Mouse (Mus musculus) cortical plate, adult 2 months (tissue): Measurements from ENCODE around the gene Trim47. TPM values are rescaled to one million over a fixed set of nuclear protein-coding genes. Genes with fewer than 3 reads are reported as not detected.

ENCODE experiments used
- H3K27ac ChIP-seq: fragments of 200-500 bp; 2 replicates; pipeline ENCODE4 v1.5.1; 2012; ENCODE audit warnings: low read length, control low read depth, inconsistent platforms; ENCODE audit not compliant: insufficient read depth
- H3K4me1 ChIP-seq: fragments of 200-500 bp; 2 replicates; pipeline ENCODE4 v1.6.1; 2011; ENCODE audit warnings: low read length; ENCODE audit not compliant: control insufficient read depth, insufficient read depth
- H3K4me3 ChIP-seq: fragments of 200-500 bp; 2 replicates; pipeline ENCODE4 v1.5.1; 2011; ENCODE audit warnings: mild to moderate bottlenecking, low read length, control low read depth; ENCODE audit not compliant: insufficient read depth
- CTCF ChIP-seq: fragments of 200-500 bp; IDR thresholded peaks from 2 replicates; pipeline ENCODE4 v1.5.1; 2011; ENCODE audit warnings: mild to moderate bottlenecking, control low read depth, low read length; ENCODE audit not compliant: insufficient read depth; ENCODE audit errors: extremely low read depth
- POLR2A ChIP-seq: fragments of 200-500 bp; IDR thresholded peaks from 2 replicates; pipeline ENCODE4 v1.6.1; 2011; ENCODE audit warnings: mild to moderate bottlenecking, low read length, control low read depth; ENCODE audit not compliant: insufficient read depth; ENCODE audit errors: extremely low read depth
- polyA plus RNA-seq: library from polyadenylated mRNA; depleted of rRNA; stranded (reverse); fragments of >200 nt; gene quantifications from 2 replicates; pipeline ENCODE4 v1.2.3, GENCODE M21; 2012

Gene Trim47
- polyA plus RNA-seq, 1 experiment: 6.2 TPM

DNA sequence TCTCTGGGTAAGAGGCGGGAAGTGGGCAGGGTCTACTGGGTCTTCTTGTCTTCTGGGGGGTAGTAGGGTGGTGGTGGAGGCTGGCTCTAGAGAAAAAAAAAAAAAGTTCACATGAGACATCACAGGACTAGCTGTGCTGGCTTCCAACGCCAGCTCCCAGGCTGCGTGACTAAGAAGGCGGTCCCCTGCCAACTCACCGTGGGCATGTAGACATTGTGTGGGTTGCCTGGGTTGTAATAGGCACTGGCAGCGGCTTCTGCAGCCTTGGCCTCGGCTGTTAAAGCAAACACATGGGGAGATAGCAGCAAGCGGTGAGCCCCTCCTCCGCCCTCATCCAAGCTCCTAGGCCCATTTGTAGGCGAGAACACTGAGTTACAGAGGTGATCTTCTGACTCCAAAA, 47.5 kb downstream of the Trim47 start:
- Histone ChIP-seq H3K4me3 (no peak overlapping the region), H3K27ac (peak overlapping the region; percentile 53), H3K4me1 (0 out of 2 replicates have a peak, but pooled peaks cover 5% of the 10 kb centered on the region)
- no peak for TF ChIP-seq CTCF
- TF ChIP-seq POLR2A: no peak

DNA sequence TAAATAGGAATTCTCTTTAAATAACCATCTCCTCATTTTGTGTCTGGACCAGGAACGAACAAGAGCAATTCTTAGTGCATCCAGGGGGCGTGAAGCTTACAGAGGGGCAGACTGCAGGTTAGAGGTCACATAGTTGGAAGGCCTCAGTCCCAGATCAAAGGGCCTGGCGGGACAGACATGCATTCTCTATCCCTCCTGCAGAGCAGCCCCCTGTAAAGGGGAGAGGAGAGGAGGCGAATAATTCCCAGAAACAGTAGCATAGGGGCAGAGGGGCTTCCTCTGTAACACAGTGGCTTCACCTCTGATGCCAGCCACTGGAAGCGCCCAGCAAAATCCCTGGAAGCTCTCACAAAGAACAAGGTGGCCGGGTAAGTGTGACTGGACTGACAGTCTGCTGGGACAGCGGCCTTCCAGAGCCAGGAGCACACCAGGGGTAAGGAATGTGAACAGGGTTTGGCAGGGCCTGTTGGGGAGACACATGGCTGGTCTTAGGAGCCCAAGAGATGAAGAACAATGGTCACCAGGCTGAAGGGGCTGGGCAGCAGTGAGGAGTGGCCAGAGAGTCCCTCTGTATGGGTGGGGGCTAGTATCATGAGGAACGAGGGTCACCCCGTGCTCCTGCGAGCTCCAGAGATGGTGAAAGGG, 48.2 kb downstream of the Trim47 start:
- Histone ChIP-seq H3K27ac (peak overlapping the region; percentile 53; the same call in 1 of the 2 replicates), H3K4me3 (no peak overlapping the region), H3K4me1 (0 out of 2 replicates have a peak, but pooled peaks cover 5% of the 10 kb centered on the region)
- TF ChIP-seq CTCF: no peak

GRCm38 (mm10) chr11:116078221-116078620, 48.8 kb downstream of the Trim47 start:
- Histone ChIP-seq H3K27ac (no peak overlapping the region), H3K4me3 (no peak overlapping the region)

DNA sequence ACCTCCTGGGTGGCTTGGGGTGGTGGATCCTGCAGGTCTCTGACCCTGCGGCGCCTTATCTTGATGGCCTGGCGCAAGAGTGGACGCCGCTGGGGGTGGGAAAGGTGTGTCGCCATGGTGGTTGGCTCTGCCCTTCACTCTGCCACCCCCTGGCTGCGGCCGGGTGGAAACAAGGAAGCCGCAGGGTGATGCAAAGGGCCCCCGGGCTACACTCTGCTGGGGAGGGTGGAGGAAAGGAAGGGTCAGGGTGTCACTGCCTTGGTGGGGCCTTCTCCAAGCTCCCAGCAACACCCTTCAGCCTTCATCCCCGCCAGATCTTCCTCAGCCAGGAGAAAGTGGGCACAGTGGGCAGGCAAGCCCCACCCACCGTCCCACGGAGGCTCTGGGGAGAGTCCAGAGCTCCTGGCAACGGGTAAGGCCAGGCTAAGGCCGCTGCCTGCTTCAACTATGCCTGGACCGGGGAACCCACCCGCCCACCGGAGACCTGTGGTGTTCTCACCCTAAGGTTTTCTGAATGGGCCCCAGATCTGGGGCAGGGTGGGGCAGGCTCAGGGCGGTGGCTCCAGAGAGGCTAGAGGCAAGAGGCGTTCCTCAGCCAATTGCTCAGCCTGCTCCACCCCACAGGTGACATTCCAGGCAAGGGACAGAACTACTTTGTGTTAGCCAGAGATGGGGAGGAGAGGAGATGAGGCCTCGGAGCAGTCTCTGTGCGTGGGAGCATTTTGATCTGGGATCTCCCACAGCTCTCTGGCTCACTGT, 49.4 kb downstream of the Trim47 start, which contains the start of gene Unc13d:
Gene Unc13d, minus strand, starts transcription at position 516 of the 759 bp plus-strand sequence.
- Histone ChIP-seq H3K27ac (0 out of 2 replicates have a peak within 1 kb of the TSS, but pooled peaks have one; percentile 53), H3K4me3 (no peak within 1 kb of the TSS), H3K4me1 (0 out of 2 replicates have a peak, but pooled peaks cover 5% of the 10 kb centered on the region)
- TF ChIP-seq CTCF (no peak), POLR2A (no peak)

More at GRCm38 (mm10) chr11:116078221-116078620, 48.8 kb downstream of the Trim47 start:
- TF ChIP-seq POLR2A: no peak
- TF ChIP-seq CTCF: no peak
- H3K4me1 ChIP-seq: 0 out of 2 replicates have a peak, but pooled peaks cover 5% of the 10 kb centered on the region

GRCm38 (mm10) chr11:116076836-116077235, 50.2 kb downstream of the Trim47 start:
- H3K27ac ChIP-seq: no peak overlapping the region
- 0 out of 2 replicates have a peak, but pooled peaks cover 5% of the 10 kb centered on the region for H3K4me1 ChIP-seq
- no peak overlapping the region for H3K4me3 ChIP-seq
- TF ChIP-seq CTCF (no peak), POLR2A (no peak)

DNA sequence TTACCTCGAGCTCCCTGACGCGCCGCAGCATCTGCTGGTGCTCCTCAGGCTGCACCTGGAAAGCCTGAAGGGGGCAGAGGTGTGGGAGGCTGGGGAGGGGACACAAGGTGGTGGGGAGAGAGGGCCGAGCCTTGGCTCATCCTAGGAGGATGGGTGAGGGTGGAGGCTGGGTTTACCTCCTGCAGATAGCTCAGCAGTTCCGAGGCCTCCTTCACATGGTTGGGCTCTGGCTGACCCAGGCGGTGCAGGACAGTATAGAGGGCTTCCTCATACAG, 50.8 kb downstream of the Trim47 start:
- H3K4me3 ChIP-seq: no peak overlapping the region
- 0 out of 2 replicates have a peak, but pooled peaks cover 5% of the 10 kb centered on the region for H3K4me1 ChIP-seq
- TF ChIP-seq CTCF (no peak), POLR2A (no peak)
- no peak overlapping the region for H3K27ac ChIP-seq

DNA sequence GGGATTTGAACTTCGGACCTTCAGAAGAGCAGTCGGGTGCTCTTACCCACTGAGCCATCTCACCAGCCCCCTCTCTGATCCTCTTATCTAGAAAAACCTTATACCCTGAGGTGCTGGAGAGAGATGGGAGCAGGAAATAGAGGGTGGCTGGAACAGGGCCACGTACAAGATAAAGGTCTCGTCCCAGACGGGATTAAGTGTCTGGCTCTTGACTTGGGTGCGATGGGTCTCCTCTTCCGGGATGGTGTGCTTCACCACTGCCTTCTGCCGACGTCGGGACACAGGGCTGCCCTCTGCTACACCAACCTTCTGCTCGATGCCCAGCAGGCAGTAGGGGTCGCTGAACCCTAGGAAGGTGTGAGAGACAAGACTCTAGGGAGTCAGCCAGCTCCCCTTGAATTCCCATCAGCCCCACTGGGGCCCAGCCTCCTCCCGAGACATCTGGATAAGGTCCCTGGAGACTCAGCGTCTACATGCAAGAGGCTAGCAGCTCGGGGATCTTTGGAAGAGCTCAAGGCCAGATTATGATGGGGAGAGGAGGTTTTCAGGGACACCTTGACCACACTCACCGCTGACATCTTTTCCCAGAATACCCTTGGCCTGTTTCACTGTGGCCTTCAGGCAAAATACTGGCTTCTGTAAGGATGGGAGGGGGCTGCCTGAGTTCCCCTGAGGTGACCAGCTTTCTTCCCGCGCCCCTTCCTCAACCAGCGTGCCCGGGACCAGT, 51.3 kb downstream of the Trim47 start:
- TF ChIP-seq CTCF (no peak), POLR2A (no peak)
- Histone ChIP-seq H3K27ac (no peak overlapping the region), H3K4me1 (0 out of 2 replicates have a peak, but pooled peaks cover 5% of the 10 kb centered on the region), H3K4me3 (no peak overlapping the region)

- TF ChIP-seq POLR2A (no peak), CTCF (no peak)
- H3K27ac ChIP-seq: no peak overlapping the region
- H3K4me1 ChIP-seq: 0 out of 2 replicates have a peak, but pooled peaks cover 2% of the 10 kb centered on the region
- H3K4me3 ChIP-seq: no peak overlapping the region
These were observed 52.5 kb downstream of the Trim47 start for GRCm38 (mm10) chr11:116074436-116074991.

GRCm38 (mm10) chr11:116072608-116073007, 54.4 kb downstream of the Trim47 start:
- no peak overlapping the region for H3K27ac ChIP-seq
- TF ChIP-seq POLR2A (no peak), CTCF (no peak)
- no peak overlapping the region for H3K4me3 ChIP-seq
- H3K4me1 ChIP-seq: no peaks in the 10 kb centered on the region
